Mouse (Mus musculus) intestine, postnatal 0 days (tissue): ENCODE results near the gene Trap1a. TPM values are rescaled to one million over a fixed set of nuclear protein-coding genes. Genes with fewer than 3 reads are reported as not detected.

ENCODE experiments used
- ATAC-seq: fragments of 200-750 bp; cut with Nextera tagmentation; 2 replicates; pipeline ENCODE4 v1.8.0; 2017; ENCODE audit warnings: mild to moderate bottlenecking, moderate TSS enrichment, moderate library complexity
- H3K27ac ChIP-seq: fragments of 300-500 bp; sonication (generic); 2 replicates; pipeline ENCODE4 v1.5.1; 2014; ENCODE audit warnings: mild to moderate bottlenecking, low read depth, low read length, moderate library complexity
- H3K27me3 ChIP-seq: fragments of 300-500 bp; sonication (generic); replicated peaks from 2 replicates; pipeline ENCODE4 v1.6.1; 2014; ENCODE audit warnings: low read length, mixed read lengths; ENCODE audit not compliant: control insufficient read depth, insufficient read depth
- H3K36me3 ChIP-seq: fragments of 300-500 bp; sonication (generic); 2 replicates; pipeline ENCODE4 v1.6.1; 2014; ENCODE audit warnings: mild to moderate bottlenecking, moderate library complexity; ENCODE audit not compliant: control insufficient read depth, insufficient read depth
- H3K4me1 ChIP-seq: fragments of 300-500 bp; sonication (generic); replicated peaks from 2 replicates; pipeline ENCODE4 v1.6.1; 2014; ENCODE audit warnings: antibody characterized with exemption, low read length, mixed read lengths; ENCODE audit not compliant: control insufficient read depth, insufficient read depth
- H3K4me2 ChIP-seq: fragments of 300-500 bp; sonication (generic); replicated peaks from 2 replicates; pipeline ENCODE4 v1.6.1; 2014; ENCODE audit warnings: low read depth, mild to moderate bottlenecking, moderate library complexity
- H3K4me3 ChIP-seq: fragments of 300-500 bp; sonication (generic); 2 replicates; pipeline ENCODE4 v1.5.1; 2014; ENCODE audit warnings: low read depth, low read length
- H3K9ac ChIP-seq: fragments of 300-500 bp; sonication (generic); 2 replicates; pipeline ENCODE4 v1.6.1; 2014; ENCODE audit warnings: mild to moderate bottlenecking, low read depth, low read length
- H3K9me3 ChIP-seq: fragments of 300-500 bp; sonication (generic); 2 replicates; pipeline ENCODE4 v1.6.1; 2016; ENCODE audit warnings: mixed run types; ENCODE audit not compliant: control insufficient read depth
- CTCF ChIP-seq: sonication (generic); IDR thresholded peaks from 2 replicates; pipeline ENCODE4 v1.5.1; 2016; ENCODE audit warnings: low read depth, mild to moderate bottlenecking, control low read depth, antibody characterized with exemption, moderate library complexity
- WGBS: fragments of 180-500 bp; shearing (Covaris S2); extraction: QIAGEN DNeasy Blood & Tissue Kit; methylation state at CpG from one replicate; pipeline ENCODE4 v1.1.7; 2014; 5-methylcytosine and 5-hydroxymethylcytosine counted together
- polyA plus RNA-seq: library from polyadenylated mRNA; unstranded; fragments of >200 nt; fragmentation: Nextera tagmentation; extraction: Ambion mirVana; gene quantifications from 2 replicates; pipeline ENCODE4 v1.2.1, GENCODE M21; 2015

Gene Trap1a
- polyA plus RNA-seq, 1 experiment from 2014 or later = not detected

GRCm38 (mm10) chrX:139335419-139336074, 2.1 kb downstream of the Trap1a start:
- Histone ChIP-seq H3K4me1 (no peaks in the 10 kb centered on the region), H3K27me3 (no peaks in the 10 kb centered on the region), H3K27ac (no peak overlapping the region), H3K4me2 (no peak overlapping the region), H3K9me3 (no peaks in the 10 kb centered on the region), H3K9ac (no peak overlapping the region), H3K36me3 (no peaks in the 10 kb centered on the region), H3K4me3 (no peak overlapping the region)
- whole genome bisulfite sequencing = 39% methylated on average over 2 of the region's 3 CpGs
- TF ChIP-seq CTCF = no peak
- ATAC-seq = no peak

- Histone ChIP-seq H3K27ac (no peak overlapping the region), H3K4me2 (no peak overlapping the region), H3K9me3 (no peaks in the 10 kb centered on the region), H3K4me3 (no peak overlapping the region), H3K4me1 (no peaks in the 10 kb centered on the region), H3K36me3 (no peaks in the 10 kb centered on the region), H3K27me3 (no peaks in the 10 kb centered on the region), H3K9ac (no peak overlapping the region)
- 75% methylated on average over 4 of the region's 4 CpGs for WGBS
- ATAC-seq = no peak
- TF ChIP-seq CTCF = no peak
Observed at GRCm38 (mm10) chrX:139339553-139339952, 6.1 kb downstream of the Trap1a start.

- H3K9me3 ChIP-seq = no peaks in the 10 kb centered on the region
- no peak for TF ChIP-seq CTCF
- H3K36me3 ChIP-seq = no peaks in the 10 kb centered on the region
- no peaks in the 10 kb centered on the region for H3K27me3 ChIP-seq
- ATAC-seq = no peak
- WGBS = 61% methylated on average over 2 of the region's 2 CpGs
- H3K4me2 ChIP-seq = no peak overlapping the region
- no peak overlapping the region for H3K4me3 ChIP-seq
- no peak overlapping the region for H3K27ac ChIP-seq
- H3K4me1 ChIP-seq = no peaks in the 10 kb centered on the region
- H3K9ac ChIP-seq = no peak overlapping the region
Observed at GRCm38 (mm10) chrX:139341185-139341584, 7.7 kb downstream of the Trap1a start.

- no peaks in the 10 kb centered on the region for H3K9me3 ChIP-seq
- WGBS = 65% methylated on average over 5 of the region's 5 CpGs
- TF ChIP-seq CTCF = no peak
- H3K36me3 ChIP-seq = no peaks in the 10 kb centered on the region
- H3K9ac ChIP-seq = no peak overlapping the region
- H3K27ac ChIP-seq = no peak overlapping the region
- no peak for ATAC-seq
- no peaks in the 10 kb centered on the region for H3K27me3 ChIP-seq
- no peak overlapping the region for H3K4me2 ChIP-seq
- H3K4me1 ChIP-seq = no peaks in the 10 kb centered on the region
- no peak overlapping the region for H3K4me3 ChIP-seq
Observed at GRCm38 (mm10) chrX:139352192-139352772, 18.8 kb downstream of the Trap1a start.

GRCm38 (mm10) chrX:139357639-139358260, 24.3 kb downstream of the Trap1a start:
- no peaks in the 10 kb centered on the region for H3K9me3 ChIP-seq
- no peak overlapping the region for H3K27ac ChIP-seq
- no peaks in the 10 kb centered on the region for H3K27me3 ChIP-seq
- no peaks in the 10 kb centered on the region for H3K4me1 ChIP-seq
- H3K36me3 ChIP-seq = no peaks in the 10 kb centered on the region
- no peak for ATAC-seq
- no peak overlapping the region for H3K4me2 ChIP-seq
- no peak overlapping the region for H3K4me3 ChIP-seq
- no peak for TF ChIP-seq CTCF
- H3K9ac ChIP-seq = no peak overlapping the region
- WGBS = 46% methylated on average over 7 of the region's 7 CpGs

- no peaks in the 10 kb centered on the region for H3K9me3 ChIP-seq
- H3K4me3 ChIP-seq = no peak overlapping the region
- no peaks in the 10 kb centered on the region for H3K27me3 ChIP-seq
- H3K9ac ChIP-seq = no peak overlapping the region
- H3K4me1 ChIP-seq = no peaks in the 10 kb centered on the region
- no peak overlapping the region for H3K27ac ChIP-seq
- no peak for ATAC-seq
- WGBS = 71% methylated on average over 18 of the region's 18 CpGs
- H3K4me2 ChIP-seq = no peak overlapping the region
- H3K36me3 ChIP-seq = no peaks in the 10 kb centered on the region
- TF ChIP-seq CTCF = no peak
Observed at GRCm38 (mm10) chrX:139358361-139358760, 24.9 kb downstream of the Trap1a start.
